Mouse (Mus musculus): ENCODE measurements at regions not wholly inside any gene's neighbourhood (a gene's known extent, or its start where the extent isn't known, plus 50 kb on each side); places are given as distances from the start of the nearest gene placed in this dataset.

DNA sequence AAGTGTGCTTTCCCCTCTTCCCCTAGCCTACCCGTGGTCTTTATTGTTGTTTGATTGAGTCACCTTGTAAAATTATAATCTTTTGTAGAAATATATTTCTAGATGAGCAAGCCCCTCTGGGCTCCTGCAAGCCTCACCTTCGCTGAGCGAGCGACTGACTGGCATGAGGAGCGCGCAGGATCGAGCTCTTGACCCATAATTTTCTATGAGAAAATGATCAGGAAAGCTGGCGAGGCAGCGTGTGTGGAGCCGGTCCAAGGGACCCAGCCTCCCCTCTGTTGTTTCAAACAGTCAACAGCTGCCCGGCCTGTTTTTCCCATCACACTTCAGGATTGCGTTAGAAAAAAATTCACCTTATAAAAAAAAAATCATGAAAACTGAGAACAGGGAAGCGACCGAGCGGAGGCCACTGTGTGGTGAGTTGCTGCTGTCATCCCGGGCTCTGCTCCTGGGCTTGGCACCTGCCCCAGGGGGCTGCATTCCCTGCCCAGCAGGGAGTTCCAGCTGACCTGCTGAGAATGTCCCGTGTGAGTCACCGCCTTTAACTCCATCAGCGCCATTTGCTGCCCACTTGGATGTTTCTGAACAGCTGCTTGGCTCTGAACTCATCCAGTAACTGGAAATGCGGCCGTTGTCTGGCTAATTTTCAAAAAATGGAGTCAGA is 180.5 kb upstream of the Runx1 start:
- no peak for TF ChIP-seq CTCF (IDR thresholded peaks at IDR 0.05; ENCODE audit: borderline replicate concordance, control insufficient read depth, extremely low read depth, insufficient read depth, low read length, poor library complexity)
- TF ChIP-seq POLR2A (IDR thresholded peaks at IDR 0.05; ENCODE audit: control insufficient read depth, extremely low read depth, insufficient read depth, low read length, poor library complexity): no peak
